Mouse (Mus musculus) lung, adult 2 months (tissue): ENCODE results near the gene Pcbp1. TPM values are rescaled to one million over a fixed set of nuclear protein-coding genes. Genes with fewer than 3 reads are reported as not detected.

Experiments used
- DNase-seq: peaks from one replicate; pipeline ENCODE4 v3.0.0; 2022
- H3K4me1 ChIP-seq: fragments of 200-500 bp; 2 replicates; pipeline ENCODE4 v1.6.1; 2011; ENCODE audit warnings: low read length; ENCODE audit not compliant: control insufficient read depth, insufficient read depth
- H3K4me3 ChIP-seq: fragments of 200-500 bp; replicated peaks from 2 replicates; pipeline ENCODE3; 2011; ENCODE audit warnings: low read depth, mild to moderate bottlenecking, control low read depth, low read length; ENCODE audit errors: extremely low read depth
- CTCF ChIP-seq: fragments of 200-500 bp; IDR thresholded peaks from 2 replicates; pipeline ENCODE4 v1.5.1; 2011; ENCODE audit warnings: mild to moderate bottlenecking, low read length, control low read depth; ENCODE audit not compliant: insufficient read depth
- POLR2A ChIP-seq: fragments of 200-500 bp; IDR thresholded peaks from 2 replicates; pipeline ENCODE4 v1.6.1; 2011; ENCODE audit warnings: low read depth, mild to moderate bottlenecking, control low read depth, low read length, borderline replicate concordance; ENCODE audit errors: extremely low read depth
- WGBS: fragments of 180-500 bp; shearing (Covaris S2); methylation state at CpG from one replicate; pipeline ENCODE4 v1.1.7; 2018; 5-methylcytosine and 5-hydroxymethylcytosine counted together
- polyA plus RNA-seq: library from polyadenylated mRNA; depleted of rRNA; stranded (reverse); fragments of >200 nt; gene quantifications from 2 replicates; pipeline ENCODE4 v1.2.3, GENCODE M21; 2012

Pcbp1 gene
- polyA plus RNA-seq, 1 experiment = 161 TPM

DNA sequence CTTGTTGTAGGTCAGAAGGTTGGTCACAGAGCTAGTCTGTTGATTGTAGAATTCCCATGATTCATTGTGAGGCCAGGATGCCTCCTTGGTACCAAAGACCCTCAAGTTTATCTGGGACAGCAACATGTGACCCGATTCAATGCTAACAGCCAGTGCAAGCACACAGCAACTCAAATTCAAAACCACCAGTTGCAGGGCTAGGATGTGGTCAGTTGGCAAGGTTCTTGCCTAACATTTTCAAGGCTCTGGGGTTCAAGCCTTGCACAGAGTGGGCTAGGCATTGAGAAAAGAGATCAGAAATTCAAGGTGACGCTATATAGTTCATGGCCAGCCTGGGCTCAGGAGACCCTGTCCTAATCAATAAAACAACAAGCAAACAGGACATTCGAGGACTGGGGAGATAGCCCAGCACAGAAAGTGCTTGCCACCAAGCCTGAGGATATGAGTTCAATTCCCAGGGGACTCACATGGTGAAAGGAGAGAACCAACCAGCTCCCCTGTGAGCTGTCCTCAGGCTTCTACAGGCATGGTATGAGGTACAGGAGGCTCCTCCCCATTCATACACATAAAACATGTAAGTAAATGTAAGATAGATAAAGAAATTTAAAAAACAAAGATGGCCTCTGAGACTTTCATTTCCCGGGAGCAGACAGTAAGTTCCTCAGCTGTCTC lies 16.8 kb downstream of the Pcbp1 start:
- Histone ChIP-seq H3K4me3 (no peak overlapping the region), H3K4me1 (no peaks in the 10 kb centered on the region)
- no peak for TF ChIP-seq CTCF
- TF ChIP-seq POLR2A = no peak
- WGBS = 83% methylated on average over 4 of the region's 4 CpGs
- DNase-seq = no peak

DNA sequence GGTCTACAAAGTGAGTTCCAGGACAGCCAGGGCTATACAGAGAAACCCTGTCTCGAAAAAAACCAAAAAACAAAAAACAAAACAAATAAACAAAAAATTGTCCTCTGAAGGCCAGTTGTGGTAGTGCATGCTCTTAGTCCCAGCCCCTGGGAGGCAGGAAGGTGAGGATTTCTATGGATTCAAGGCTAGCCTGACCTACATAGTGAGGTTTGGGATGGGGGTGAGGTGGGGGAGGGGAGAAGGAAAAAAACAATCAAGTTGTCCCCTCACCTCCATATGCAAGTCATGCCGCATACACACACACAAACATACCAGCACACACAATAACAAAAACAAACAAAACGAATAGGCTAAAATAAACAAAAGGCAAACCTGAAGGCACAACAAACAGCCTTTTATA lies 17.4 kb downstream of the Pcbp1 start:
- DNase-seq = no peak
- TF ChIP-seq POLR2A = no peak
- no peak for TF ChIP-seq CTCF
- 80% methylated on average over 3 of the region's 3 CpGs for WGBS
- Histone ChIP-seq H3K4me3 (no peak overlapping the region), H3K4me1 (no peaks in the 10 kb centered on the region)

DNA sequence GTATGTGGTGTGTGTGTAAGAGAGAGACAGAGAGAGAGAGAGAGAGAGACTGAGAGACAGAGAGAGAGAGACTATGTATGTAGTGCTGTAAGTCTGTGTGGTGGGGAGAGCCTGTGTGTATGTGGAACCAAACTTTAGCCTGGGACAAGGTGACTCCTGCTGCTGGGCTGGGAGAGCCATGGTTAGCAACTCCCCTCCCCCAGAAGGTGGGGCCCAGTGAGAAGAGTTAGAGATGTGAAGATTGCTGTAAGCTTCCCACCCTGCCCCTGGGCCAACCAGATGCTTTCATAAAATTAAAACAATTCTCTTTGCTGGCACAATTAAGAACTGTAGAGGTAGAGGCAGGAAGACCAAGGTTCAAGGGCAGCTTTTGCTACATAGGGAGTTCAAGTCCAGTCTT lies 19.0 kb downstream of the Pcbp1 start:
- no peaks in the 10 kb centered on the region for H3K4me1 ChIP-seq
- H3K4me3 ChIP-seq = no peak overlapping the region
- no peak for DNase-seq
- TF ChIP-seq POLR2A (no peak), CTCF (no peak)

DNA sequence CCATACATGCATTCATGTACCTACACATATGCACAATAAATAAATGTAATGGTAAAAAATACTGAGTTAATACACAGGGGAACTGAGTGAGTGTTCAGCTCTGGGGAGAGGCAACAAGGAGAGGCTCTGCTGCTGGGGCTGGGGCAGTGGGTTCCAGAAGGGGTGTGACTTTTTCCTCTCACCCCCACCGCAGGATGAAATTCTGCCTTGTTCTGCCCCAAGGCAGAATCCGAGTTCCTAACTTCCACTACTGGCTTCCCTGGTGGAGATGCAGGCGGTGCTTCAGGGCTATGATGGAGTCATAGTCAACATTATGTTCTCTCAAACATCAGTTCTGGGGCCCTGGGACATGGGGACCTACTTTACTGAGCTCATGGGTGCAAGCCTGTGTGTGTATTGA lies 19.8 kb downstream of the Pcbp1 start:
- H3K4me3 ChIP-seq = no peak overlapping the region
- 71% methylated on average over 3 of the region's 3 CpGs for WGBS
- no peak for DNase-seq

DNA sequence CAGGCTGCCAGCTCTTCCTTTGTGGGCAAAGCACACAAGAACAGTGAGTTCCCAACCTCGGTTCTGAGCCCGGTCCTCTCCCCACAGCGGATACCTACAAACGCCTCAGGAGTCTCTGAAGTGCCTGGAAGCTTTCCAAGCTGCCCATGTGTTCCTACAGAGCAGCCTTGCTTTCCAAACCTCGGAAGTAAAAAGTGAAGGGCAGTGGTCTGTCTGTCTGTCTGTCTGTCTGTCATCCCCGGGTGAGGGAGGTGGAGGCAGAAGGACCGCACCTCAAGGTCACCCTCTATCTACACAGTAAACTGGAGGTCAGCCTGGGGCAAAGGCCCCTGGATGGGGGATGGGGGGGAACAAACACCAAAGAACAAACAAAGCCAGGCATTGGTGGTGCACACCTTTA lies 20.4 kb downstream of the Pcbp1 start:
- no peaks in the 10 kb centered on the region for H3K4me1 ChIP-seq
- 47% methylated on average over 7 of the region's 7 CpGs for WGBS
- TF ChIP-seq POLR2A (no peak), CTCF (no peak)
- no peak overlapping the region for H3K4me3 ChIP-seq
- DNase-seq = peak; percentile 27

More for the DNA sequence above, 19.8 kb downstream of the Pcbp1 start:
- no peak for TF ChIP-seq POLR2A
- no peak for TF ChIP-seq CTCF
- no peaks in the 10 kb centered on the region for H3K4me1 ChIP-seq

DNA sequence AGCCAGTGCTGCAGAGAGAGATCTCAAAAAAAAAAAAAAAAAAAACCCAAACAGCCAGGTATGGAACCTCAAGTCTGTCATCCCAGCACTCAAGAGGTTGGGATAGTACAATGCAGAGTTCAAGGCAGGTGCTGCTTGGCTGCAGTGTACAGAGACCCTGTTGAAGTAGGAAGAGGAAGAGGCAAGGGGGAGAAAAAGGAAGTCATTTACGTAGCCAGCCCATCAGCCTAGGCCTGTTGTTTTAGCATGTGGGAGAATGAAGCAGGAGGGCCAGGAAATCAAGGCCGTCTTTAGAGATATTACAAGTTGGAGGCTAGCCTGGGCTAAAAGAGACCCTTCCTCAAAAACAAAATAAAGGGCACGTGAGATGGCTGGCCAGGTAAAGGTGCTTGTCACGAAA lies 22.6 kb downstream of the Pcbp1 start:
- H3K4me1 ChIP-seq = no peaks in the 10 kb centered on the region
- H3K4me3 ChIP-seq = no peak overlapping the region
- TF ChIP-seq POLR2A = no peak
- TF ChIP-seq CTCF = no peak
- no peak for DNase-seq
- 64% methylated on average over 4 of the region's 4 CpGs for WGBS

DNA sequence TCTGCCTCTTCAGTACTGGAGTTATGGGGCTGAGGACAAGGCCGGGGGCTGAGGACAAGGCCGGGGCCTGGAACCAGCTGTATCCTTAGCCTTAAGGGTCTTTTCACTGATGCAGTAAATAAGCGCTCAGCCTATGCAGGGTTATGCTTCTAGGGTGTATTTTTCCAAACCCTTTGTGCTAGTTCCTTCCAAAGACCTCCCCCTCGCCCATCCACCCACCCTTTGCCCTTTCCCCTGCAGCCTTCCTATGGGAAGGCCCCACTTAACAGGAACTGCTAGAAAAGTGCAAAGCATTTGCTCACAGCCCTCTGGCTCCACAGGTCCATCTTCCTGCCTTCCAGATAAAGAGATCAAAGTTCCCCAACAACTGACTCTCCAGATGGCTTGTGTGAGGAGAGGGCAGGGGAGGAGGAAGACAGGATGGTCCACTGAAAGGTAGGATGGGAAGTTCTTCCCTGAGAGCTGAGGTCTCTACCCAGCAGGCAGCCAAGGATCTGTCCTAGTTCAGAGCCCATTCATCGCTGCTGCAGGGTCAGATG lies 26.5 kb downstream of the Pcbp1 start:
- TF ChIP-seq CTCF (no peak), POLR2A (no peak)
- Histone ChIP-seq H3K4me1 (peaks cover 12% of the 10 kb centered on the region), H3K4me3 (no peak overlapping the region)
- 72% methylated on average over 5 of the region's 5 CpGs for WGBS
- DNase-seq = no peak

DNA sequence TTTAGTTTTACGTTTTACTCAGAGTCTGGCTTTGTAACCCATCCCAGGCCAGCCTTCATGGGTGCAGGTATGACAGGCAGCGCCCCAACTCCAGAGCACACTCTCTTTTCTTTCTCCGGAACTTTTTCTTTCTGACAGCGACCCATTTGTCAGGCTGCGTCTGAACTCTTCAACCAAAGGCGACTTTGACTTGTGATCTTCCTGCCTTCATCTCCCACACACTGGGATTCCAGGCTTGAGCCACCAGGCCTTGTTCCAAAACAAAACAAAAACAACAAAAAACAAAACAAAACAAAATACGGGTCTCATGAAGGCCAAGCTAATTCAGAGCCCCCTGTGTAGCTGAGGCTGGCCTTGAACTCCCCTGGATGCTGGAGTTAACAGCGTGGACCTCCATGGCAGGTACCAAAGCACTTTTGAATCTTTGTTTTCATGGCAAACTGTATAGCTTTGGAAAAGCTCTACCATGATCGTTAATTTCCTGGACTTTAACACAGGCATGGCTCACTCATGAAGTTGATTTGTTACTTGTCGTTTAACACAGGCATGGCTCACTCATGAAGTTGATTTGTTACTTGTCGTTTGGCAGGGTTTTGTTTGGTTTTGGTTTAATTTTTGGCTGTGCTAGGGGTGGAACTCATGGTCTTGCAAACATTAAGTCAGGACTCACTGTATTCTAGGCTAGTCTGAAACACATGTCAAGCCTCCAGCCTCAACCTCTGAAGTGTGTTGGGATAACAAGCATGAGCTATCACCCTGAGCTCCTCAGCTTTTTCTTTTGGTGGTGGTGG lies 28.0 kb downstream of the Pcbp1 start:
- Histone ChIP-seq H3K4me1 (peaks cover 14% of the 10 kb centered on the region), H3K4me3 (peak overlapping the region; percentile 69)
- WGBS = 41% methylated on average over 11 of the region's 11 CpGs
- TF ChIP-seq POLR2A = no peak
- no peak for TF ChIP-seq CTCF
- DNase-seq = no peak

DNA sequence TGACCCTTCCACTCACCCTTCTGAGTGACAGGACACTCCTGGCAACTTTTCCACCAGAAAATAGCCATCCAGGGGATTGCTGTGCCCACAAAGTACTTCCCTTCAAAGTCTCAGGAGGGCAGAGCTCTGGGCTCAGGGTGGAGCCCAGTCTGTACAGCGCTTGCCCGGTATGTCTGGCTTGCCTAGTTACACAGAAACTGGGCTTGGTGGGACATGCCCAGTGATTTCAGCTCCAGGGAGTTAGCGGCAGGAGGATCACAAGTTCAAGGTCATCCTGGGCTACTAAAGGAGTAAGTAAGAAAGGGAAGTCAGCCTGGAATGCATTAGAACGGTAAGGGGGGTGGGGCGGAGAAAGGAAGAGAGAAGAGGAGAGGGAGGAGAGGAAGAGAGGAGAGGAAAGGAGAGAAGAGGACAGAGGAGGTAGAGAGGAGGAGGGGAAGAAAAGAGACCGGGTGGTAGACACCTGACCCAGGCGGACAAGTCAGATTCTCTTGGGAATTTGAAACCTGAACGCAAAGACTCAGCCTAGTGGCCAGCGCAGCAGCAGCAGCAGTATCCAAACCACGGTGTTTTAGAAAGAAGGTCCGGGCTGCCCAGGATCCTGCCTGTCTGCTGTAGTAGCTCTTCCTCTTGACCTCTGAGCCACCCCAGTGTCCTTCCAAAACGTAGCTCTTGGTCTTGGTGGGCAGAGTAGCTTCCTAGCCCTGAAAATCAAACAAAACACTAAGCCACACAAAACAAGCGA lies 28.9 kb downstream of the Pcbp1 start:
- 7% methylated on average over 13 of the region's 13 CpGs for WGBS

More for the DNA sequence above, 28.9 kb downstream of the Pcbp1 start:
- peaks cover 14% of the 10 kb centered on the region for H3K4me1 ChIP-seq
- peak; percentile 65 for DNase-seq
- TF ChIP-seq CTCF = peak; percentile 32
- TF ChIP-seq POLR2A = peak; percentile 48; the same call in 1 of the 2 replicates
- H3K4me3 ChIP-seq = peak overlapping the region; percentile 69
